Mouse (Mus musculus) stomach, embryonic 16.5 days (tissue): Measurements from ENCODE around the gene Mrpl33. TPM values are rescaled to one million over a fixed set of nuclear protein-coding genes. Genes with fewer than 3 reads are reported as not detected.
"Not testable (repeated sequence)": the region's sequence is repeated elsewhere in the genome, so short reads cannot be mapped to it uniquely, and the experiment has no call there.

ENCODE experiments used
- ATAC-seq: fragments of 200-750 bp; cut with Nextera tagmentation; 2 replicates; pipeline ENCODE4 v1.8.0; 2017; ENCODE audit warnings: moderate number of reproducible peaks, moderate TSS enrichment; ENCODE audit not compliant: insufficient read depth, low FRiP score
- H3K27ac ChIP-seq: fragments of 300-500 bp; sonication (generic); 2 replicates; pipeline ENCODE4 v1.5.1; 2014; ENCODE audit warnings: low read length
- H3K27me3 ChIP-seq: fragments of 300-500 bp; sonication (generic); 2 replicates; pipeline ENCODE4 v1.6.1; 2014; ENCODE audit warnings: low read length, control low read depth, mixed read lengths; ENCODE audit not compliant: control insufficient read depth, insufficient read depth
- H3K36me3 ChIP-seq: fragments of 300-500 bp; sonication (generic); 2 replicates; pipeline ENCODE4 v1.6.1; 2014; ENCODE audit warnings: low read length; ENCODE audit not compliant: control insufficient read depth, insufficient read depth
- H3K4me1 ChIP-seq: fragments of 300-500 bp; sonication (generic); 2 replicates; pipeline ENCODE4 v1.6.1; 2014; ENCODE audit warnings: low read length, control low read depth, mixed read lengths; ENCODE audit not compliant: control insufficient read depth, insufficient read depth
- H3K4me2 ChIP-seq: fragments of 300-500 bp; sonication (generic); 2 replicates; pipeline ENCODE4 v1.6.1; 2014; ENCODE audit warnings: low read depth, low read length, mixed read lengths
- H3K4me3 ChIP-seq: fragments of 300-500 bp; sonication (generic); replicated peaks from 2 replicates; pipeline ENCODE4 v1.5.1; 2014; ENCODE audit warnings: mild to moderate bottlenecking, low read length
- H3K9ac ChIP-seq: fragments of 300-500 bp; sonication (generic); 2 replicates; pipeline ENCODE4 v1.6.1; 2014; ENCODE audit warnings: low read length
- H3K9me3 ChIP-seq: fragments of 300-500 bp; sonication (generic); replicated peaks from 2 replicates; pipeline ENCODE4 v1.6.1; 2016; ENCODE audit warnings: low read length, control low read depth; ENCODE audit not compliant: control insufficient read depth
- WGBS: fragments of 180-500 bp; shearing (Covaris S2); extraction: QIAGEN DNeasy Blood & Tissue Kit; methylation state at CpG from one replicate; pipeline ENCODE4 v1.1.7; 2014; 5-methylcytosine and 5-hydroxymethylcytosine counted together
- polyA plus RNA-seq: library from polyadenylated mRNA; unstranded; fragments of >200 nt; fragmentation: Nextera tagmentation; extraction: Ambion mirVana; gene quantifications from 2 replicates; pipeline ENCODE4 v1.2.1, GENCODE M21; 2015

The Mrpl33 gene
- polyA plus RNA-seq, 1 experiment from 2014 or later, result 319 TPM

DNA sequence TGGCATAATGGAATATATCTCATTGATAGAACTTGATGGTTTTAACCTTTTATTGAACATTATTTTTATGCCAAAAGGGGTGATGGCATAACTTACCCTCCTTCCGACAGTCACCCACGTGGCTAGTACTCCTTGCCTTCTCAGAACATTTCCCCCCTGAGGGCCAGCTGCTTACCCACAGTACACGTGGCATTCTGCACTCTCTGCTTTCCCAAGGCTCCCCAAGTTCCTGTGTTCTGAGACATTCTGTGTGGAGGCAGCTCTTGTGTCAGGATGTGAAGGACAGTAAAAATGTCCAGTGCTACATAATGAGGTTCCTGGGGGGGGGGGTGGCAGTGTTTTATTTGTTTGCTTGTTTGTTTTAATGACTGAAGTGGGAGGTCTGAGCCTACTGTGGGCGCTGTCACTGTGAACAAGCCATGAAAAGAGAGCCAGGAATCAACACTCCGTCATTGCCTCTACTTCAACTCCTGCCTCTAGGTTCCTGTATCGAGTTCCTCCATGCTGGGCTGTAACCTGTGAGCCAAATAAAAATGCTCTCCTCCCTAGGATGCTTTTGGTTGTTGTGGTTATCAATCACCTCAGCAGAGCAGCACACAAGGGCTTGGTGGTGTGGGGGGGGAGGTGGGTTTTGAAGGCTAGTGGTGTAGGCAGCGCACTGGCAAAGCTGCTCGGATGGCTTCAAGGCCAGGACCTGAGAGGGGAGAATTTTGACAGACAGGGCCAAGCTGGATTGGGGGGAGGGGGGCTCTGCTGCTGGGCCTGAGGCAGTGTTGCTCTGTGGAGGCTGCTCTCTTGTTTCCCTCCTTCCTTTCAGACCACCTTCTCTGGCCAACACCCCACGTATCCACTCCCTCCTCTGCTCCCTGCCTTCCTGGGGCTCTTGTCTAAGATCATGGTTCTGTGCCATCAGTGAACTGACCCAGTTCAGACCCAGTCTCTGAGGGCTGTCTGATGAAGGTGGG lies 31.1 kb downstream of the Mrpl33 start:
- 71% methylated on average over 9 of the region's 9 CpGs for WGBS
- H3K36me3 ChIP-seq, result no peaks in the 10 kb centered on the region
- no peak overlapping the region for H3K9ac ChIP-seq
- no peak overlapping the region for H3K4me2 ChIP-seq
- H3K27ac ChIP-seq, result no peak overlapping the region
- H3K4me3 ChIP-seq, result no peak overlapping the region
- no peaks in the 10 kb centered on the region for H3K9me3 ChIP-seq
- H3K27me3 ChIP-seq, result no peaks in the 10 kb centered on the region
- H3K4me1 ChIP-seq, result 0 out of 2 replicates have a peak, but pooled peaks cover 5% of the 10 kb centered on the region
- no peak for ATAC-seq

DNA sequence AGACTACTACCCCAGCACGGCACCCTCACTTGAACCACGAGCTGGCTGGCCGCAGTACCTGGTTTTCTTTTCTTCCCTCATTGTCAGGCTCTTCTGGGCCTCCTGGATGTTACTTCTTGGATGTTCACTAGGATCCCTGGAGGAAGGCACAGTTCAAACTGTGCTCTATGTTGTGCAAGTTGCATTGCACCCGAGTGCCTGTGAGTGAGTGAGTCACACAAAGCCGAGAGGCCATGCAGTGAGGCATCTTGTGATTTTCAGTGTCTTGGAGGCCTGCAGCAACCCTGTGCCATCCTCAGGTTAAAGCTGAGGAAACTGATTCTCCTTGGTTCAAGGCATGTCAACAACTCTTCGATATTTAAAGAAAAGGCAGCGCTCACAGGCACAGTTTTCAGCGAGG lies 31.8 kb downstream of the Mrpl33 start:
- no peaks in the 10 kb centered on the region for H3K9me3 ChIP-seq
- no peak overlapping the region for H3K4me2 ChIP-seq
- H3K27ac ChIP-seq, result no peak overlapping the region
- no peaks in the 10 kb centered on the region for H3K36me3 ChIP-seq
- no peak overlapping the region for H3K9ac ChIP-seq
- no peaks in the 10 kb centered on the region for H3K27me3 ChIP-seq
- WGBS, result 84% methylated on average over 8 of the region's 8 CpGs
- H3K4me1 ChIP-seq, result 0 out of 2 replicates have a peak, but pooled peaks cover 5% of the 10 kb centered on the region
- no peak overlapping the region for H3K4me3 ChIP-seq
- ATAC-seq, result no peak

DNA sequence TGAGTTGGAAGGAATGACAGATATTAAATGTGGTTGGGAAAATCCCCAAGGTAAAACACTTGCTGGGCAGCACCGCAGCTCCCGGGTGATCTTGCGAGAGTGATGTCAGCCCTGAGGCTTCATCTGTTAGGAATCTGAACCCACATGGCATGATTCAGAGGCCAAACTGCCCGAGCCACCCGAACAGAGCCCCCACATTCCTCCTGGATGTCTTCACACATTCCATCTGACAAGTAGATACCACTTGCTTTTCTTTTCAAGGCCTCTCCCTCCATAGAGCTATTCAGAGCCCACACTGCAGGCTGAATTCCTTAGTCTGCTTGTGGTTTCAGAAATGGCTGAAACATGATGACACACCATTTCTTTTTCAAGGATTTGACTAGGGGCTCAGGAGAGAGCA lies 33.3 kb downstream of the Mrpl33 start:
- Histone ChIP-seq H3K4me1 (peaks cover 15% of the 10 kb centered on the region; the same call in 1 of the 2 replicates), H3K4me3 (no peak overlapping the region), H3K9ac (0 out of 2 replicates have a peak overlapping the region, but pooled peaks have one; percentile 4), H3K9me3 (no peaks in the 10 kb centered on the region), H3K36me3 (no peaks in the 10 kb centered on the region), H3K27me3 (no peaks in the 10 kb centered on the region), H3K4me2 (no peak overlapping the region), H3K27ac (peak overlapping the region; percentile 38)
- 33% methylated on average over 5 of the region's 5 CpGs for WGBS
- ATAC-seq, result peak; percentile 57; the same call in 1 of the 2 replicates

DNA sequence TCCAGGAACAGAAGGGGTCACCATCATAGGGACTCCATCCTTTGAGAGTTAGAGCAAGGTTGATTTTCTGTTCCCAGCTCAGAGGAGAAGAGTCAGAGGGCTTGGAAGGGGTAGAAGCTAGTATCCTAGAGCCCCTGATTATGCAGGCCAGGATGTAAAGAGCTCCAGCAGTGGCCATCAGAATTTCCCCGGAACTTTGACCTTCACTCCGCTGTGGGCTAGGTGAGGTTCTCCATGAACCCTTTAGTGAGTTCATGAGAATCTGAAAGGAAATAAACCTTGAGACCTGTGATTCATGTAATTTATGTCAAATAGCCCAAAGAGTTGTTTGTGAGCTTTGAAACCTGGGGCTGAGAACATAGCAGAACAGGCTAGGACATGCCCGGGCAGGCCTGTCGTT lies 34.4 kb downstream of the Mrpl33 start:
- peaks cover 15% of the 10 kb centered on the region; the same call in 1 of the 2 replicates for H3K4me1 ChIP-seq
- H3K4me2 ChIP-seq, H3K27me3 ChIP-seq, H3K9me3 ChIP-seq, H3K9ac ChIP-seq, H3K4me3 ChIP-seq, H3K36me3 ChIP-seq, H3K27ac ChIP-seq, ATAC-seq: not testable (repeated sequence)
- 95% methylated on average over 4 of the region's 4 CpGs for whole genome bisulfite sequencing

DNA sequence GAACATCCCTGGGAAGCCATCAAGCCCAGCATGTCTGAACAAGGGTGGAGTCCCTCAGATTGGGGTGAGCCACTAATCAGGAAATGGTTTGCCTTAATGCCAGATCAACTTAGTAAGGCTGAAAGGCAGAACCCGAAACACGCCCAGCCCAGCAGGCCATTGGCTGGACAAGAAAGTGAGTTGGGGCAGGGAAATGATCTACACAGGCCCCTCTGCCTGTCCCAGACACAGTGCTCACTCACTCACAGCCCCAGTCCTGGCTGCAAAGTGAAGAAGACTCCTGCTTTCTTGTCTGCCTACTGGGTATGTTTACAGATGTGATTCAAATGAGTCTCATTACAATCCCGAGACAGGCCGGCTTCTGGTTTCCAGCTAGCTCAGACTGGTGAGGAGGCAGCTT lies 37.4 kb downstream of the Mrpl33 start:
- no peaks in the 10 kb centered on the region for H3K27me3 ChIP-seq
- 70% methylated on average over 4 of the region's 4 CpGs for WGBS
- H3K4me2 ChIP-seq, result no peak overlapping the region
- H3K27ac ChIP-seq, result peak overlapping the region; percentile 22; the same call in 1 of the 2 replicates
- peaks cover 24% of the 10 kb centered on the region for H3K4me1 ChIP-seq
- no peak for ATAC-seq
- no peaks in the 10 kb centered on the region for H3K9me3 ChIP-seq
- H3K4me3 ChIP-seq, result no peak overlapping the region
- H3K36me3 ChIP-seq, result no peaks in the 10 kb centered on the region
- H3K9ac ChIP-seq, result no peak overlapping the region

DNA sequence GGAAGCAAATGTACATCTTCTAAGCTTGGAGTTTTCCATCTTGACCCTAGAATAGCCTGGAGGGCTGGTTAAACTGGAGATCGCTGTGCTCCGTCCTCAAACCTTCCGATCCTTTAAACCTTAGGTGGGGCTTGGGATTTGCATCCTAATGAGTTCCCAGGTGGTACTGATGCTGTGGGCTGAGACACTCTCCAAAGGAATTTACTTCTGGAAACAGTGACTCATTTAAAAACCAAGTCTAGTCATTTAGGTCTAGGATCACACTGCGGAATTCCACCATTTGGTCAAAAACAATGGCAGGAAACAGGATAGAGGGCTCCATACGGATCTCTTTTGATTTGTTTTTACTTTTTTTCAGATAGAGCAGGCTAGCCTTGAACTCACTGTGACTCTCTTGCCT lies 37.9 kb downstream of the Mrpl33 start:
- Histone ChIP-seq H3K4me3 (no peak overlapping the region), H3K4me2 (no peak overlapping the region), H3K9ac (no peak overlapping the region), H3K27ac (peak overlapping the region; percentile 22; the same call in 1 of the 2 replicates), H3K36me3 (no peaks in the 10 kb centered on the region), H3K27me3 (no peaks in the 10 kb centered on the region), H3K9me3 (no peaks in the 10 kb centered on the region), H3K4me1 (peaks cover 24% of the 10 kb centered on the region)
- 80% methylated on average over 5 of the region's 5 CpGs for WGBS
- no peak for ATAC-seq

DNA sequence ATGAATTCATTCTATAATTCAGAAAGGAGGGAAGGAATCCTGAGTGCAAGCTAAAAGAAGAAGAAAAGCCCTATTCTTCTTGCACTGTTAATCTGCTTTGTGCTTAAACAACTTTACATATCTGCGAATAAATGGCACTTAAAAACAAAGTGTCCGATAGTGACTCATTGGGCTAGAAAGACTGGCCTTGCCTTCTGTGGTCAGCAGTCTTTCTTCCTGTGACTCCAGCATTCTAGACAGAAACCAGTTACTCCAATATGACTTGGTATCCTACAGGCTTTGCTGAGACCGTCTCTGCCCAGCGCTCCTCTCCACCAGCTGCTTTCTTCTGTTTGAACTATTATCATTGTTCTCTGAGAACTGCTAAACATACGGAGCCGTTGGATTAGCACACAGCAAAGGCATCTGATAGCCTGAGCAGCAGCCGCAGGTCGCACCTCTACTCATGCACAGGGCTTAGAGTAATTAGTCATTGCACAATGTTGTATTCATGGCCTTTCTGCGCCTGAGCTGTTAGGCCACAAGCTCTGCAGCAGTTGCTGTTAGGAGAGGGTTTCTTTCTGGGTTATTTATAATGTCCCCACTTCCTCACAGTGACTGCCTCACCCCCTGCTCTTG lies 40.0 kb downstream of the Mrpl33 start:
- peaks cover 24% of the 10 kb centered on the region for H3K4me1 ChIP-seq
- no peaks in the 10 kb centered on the region for H3K36me3 ChIP-seq
- ATAC-seq, result peak; percentile 63; the same call in 1 of the 2 replicates
- no peaks in the 10 kb centered on the region for H3K9me3 ChIP-seq
- H3K4me3 ChIP-seq, result no peak overlapping the region
- H3K27ac ChIP-seq, result peak overlapping the region; percentile 69
- no peak overlapping the region for H3K4me2 ChIP-seq
- no peak overlapping the region for H3K9ac ChIP-seq
- H3K27me3 ChIP-seq, result no peaks in the 10 kb centered on the region
- 26% methylated on average over 9 of the region's 9 CpGs for WGBS

DNA sequence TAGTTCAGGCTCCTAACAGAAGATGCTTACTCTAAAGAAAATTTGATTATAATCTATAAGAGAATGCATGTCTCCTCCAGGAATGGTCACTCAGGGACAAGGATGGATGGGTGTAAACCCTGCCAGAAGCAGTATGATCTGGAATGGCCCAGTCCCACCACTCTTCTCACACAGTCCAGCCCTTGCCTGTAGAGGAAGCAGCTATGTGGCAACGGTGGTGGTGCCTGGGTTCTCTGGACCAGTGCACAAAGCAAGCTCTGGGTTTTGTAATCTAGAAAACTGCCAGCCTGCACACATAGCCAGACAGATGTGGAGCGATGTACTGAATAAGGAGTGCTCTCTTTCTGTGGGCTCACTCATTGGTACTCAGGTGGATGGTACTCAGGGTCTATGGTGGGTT lies 43.8 kb downstream of the Mrpl33 start:
- no peak for ATAC-seq
- peaks cover 9% of the 10 kb centered on the region for H3K4me1 ChIP-seq
- 93% methylated on average over 2 of the region's 2 CpGs for WGBS
- no peak overlapping the region for H3K4me2 ChIP-seq
- H3K27ac ChIP-seq, result no peak overlapping the region
- H3K4me3 ChIP-seq, result no peak overlapping the region
- H3K36me3 ChIP-seq, result no peaks in the 10 kb centered on the region
- no peaks in the 10 kb centered on the region for H3K27me3 ChIP-seq
- no peak overlapping the region for H3K9ac ChIP-seq
- no peaks in the 10 kb centered on the region for H3K9me3 ChIP-seq

DNA sequence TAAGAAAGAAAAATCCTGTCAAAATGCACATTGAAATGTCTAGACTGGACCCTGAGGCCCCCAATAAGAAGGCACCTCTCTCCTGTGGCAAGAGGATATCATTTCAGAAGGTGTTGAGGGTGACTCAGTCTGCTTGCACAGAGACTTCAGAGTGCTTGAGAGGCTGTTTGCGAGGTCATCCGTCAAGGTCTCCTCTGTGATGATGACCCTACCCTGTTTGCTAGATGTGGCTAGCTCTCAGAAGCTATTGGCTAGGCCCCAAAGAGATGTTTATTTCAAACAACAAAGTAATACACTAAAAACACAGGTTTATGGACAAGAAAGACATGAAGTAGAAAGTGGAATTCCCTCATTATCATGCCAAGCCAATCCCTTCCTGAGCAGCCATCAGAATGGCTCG lies 45.6 kb downstream of the Mrpl33 start:
- no peaks in the 10 kb centered on the region for H3K9me3 ChIP-seq
- H3K27me3 ChIP-seq, result no peaks in the 10 kb centered on the region
- 0 out of 2 replicates have a peak, but pooled peaks cover 2% of the 10 kb centered on the region for H3K4me1 ChIP-seq
- no peak overlapping the region for H3K9ac ChIP-seq
- 89% methylated on average over 3 of the region's 3 CpGs for WGBS
- H3K27ac ChIP-seq, result no peak overlapping the region
- no peak for ATAC-seq
- H3K36me3 ChIP-seq, result no peaks in the 10 kb centered on the region
- no peak overlapping the region for H3K4me3 ChIP-seq
- H3K4me2 ChIP-seq, result no peak overlapping the region
